Mouse (Mus musculus) kidney, embryonic 14.5 days (tissue): ENCODE measurements around the gene Creb3l2. TPM values are rescaled to one million over a fixed set of nuclear protein-coding genes. Genes with fewer than 3 reads are reported as not detected.
A peak's percentile ranks its signal among the peaks of the same experiment; 100 is the strongest.

ENCODE experiments used
- ATAC-seq: fragments of 200-750 bp; cut with Nextera tagmentation; 2 replicates; pipeline ENCODE4 v1.8.0; 2017; ENCODE audit warnings: moderate number of reproducible peaks, mild to moderate bottlenecking, moderate TSS enrichment, moderate library complexity; ENCODE audit not compliant: low FRiP score, low TSS enrichment
- H3K27ac ChIP-seq: fragments of 300-500 bp; sonication (generic); 2 replicates; pipeline ENCODE4 v1.5.1; 2014; ENCODE audit warnings: low read depth, mild to moderate bottlenecking, low read length, moderate library complexity, mixed read lengths
- H3K27me3 ChIP-seq: fragments of 300-500 bp; sonication (generic); 2 replicates; pipeline ENCODE4 v1.6.1; 2014; ENCODE audit warnings: mild to moderate bottlenecking, low read length; ENCODE audit not compliant: control insufficient read depth, insufficient read depth
- H3K36me3 ChIP-seq: fragments of 300-500 bp; sonication (generic); 2 replicates; pipeline ENCODE4 v1.6.1; 2014; ENCODE audit warnings: low read length, mixed read lengths; ENCODE audit not compliant: control insufficient read depth, insufficient read depth
- H3K4me1 ChIP-seq: fragments of 300-500 bp; sonication (generic); 2 replicates; pipeline ENCODE4 v1.6.1; 2014; ENCODE audit warnings: low read length, mixed read lengths; ENCODE audit not compliant: control insufficient read depth, insufficient read depth
- H3K4me2 ChIP-seq: fragments of 300-500 bp; sonication (generic); replicated peaks from 2 replicates; pipeline ENCODE4 v1.6.1; 2014; ENCODE audit warnings: low read depth, mild to moderate bottlenecking, low read length
- H3K4me3 ChIP-seq: fragments of 300-500 bp; sonication (generic); 2 replicates; pipeline ENCODE4 v1.5.1; 2014; ENCODE audit warnings: mild to moderate bottlenecking, low read length
- H3K9ac ChIP-seq: fragments of 300-500 bp; sonication (generic); 2 replicates; pipeline ENCODE4 v1.6.1; 2014; ENCODE audit warnings: low read depth, mild to moderate bottlenecking, low read length, moderate library complexity
- H3K9me3 ChIP-seq: fragments of 300-500 bp; sonication (generic); 2 replicates; pipeline ENCODE4 v1.6.1; 2016; ENCODE audit warnings: low read length; ENCODE audit not compliant: control insufficient read depth
- WGBS: fragments of 180-500 bp; shearing (Covaris S2); extraction: QIAGEN DNeasy Blood & Tissue Kit; methylation state at CpG from one replicate; pipeline ENCODE4 v1.1.7; 2014; 5-methylcytosine and 5-hydroxymethylcytosine counted together
- polyA plus RNA-seq: library from polyadenylated mRNA; unstranded; fragments of >200 nt; fragmentation: Nextera tagmentation; extraction: Ambion mirVana; gene quantifications from 2 replicates; pipeline ENCODE4 v1.2.1, GENCODE M21; 2014

Gene Creb3l2
- polyA plus RNA-seq, 1 experiment from 2014 or later: 34.2 TPM

GRCm38 (mm10) chr6:37365179-37365578 is 76.8 kb downstream of the Creb3l2 start:
- no peaks in the 10 kb centered on the region for H3K27me3 ChIP-seq
- no peak overlapping the region for H3K27ac ChIP-seq
- H3K4me1 ChIP-seq: 0 out of 2 replicates have a peak, but pooled peaks cover 3% of the 10 kb centered on the region
- 50% methylated on average over 11 of the region's 11 CpGs for whole genome bisulfite sequencing
- peaks cover 38% of the 10 kb centered on the region; the same call in 1 of the 2 replicates for H3K36me3 ChIP-seq
- peaks cover 4% of the 10 kb centered on the region; the same call in 1 of the 2 replicates for H3K9me3 ChIP-seq
- H3K4me3 ChIP-seq: no peak overlapping the region
- ATAC-seq: no peak
- no peak overlapping the region for H3K4me2 ChIP-seq
- H3K9ac ChIP-seq: no peak overlapping the region

DNA sequence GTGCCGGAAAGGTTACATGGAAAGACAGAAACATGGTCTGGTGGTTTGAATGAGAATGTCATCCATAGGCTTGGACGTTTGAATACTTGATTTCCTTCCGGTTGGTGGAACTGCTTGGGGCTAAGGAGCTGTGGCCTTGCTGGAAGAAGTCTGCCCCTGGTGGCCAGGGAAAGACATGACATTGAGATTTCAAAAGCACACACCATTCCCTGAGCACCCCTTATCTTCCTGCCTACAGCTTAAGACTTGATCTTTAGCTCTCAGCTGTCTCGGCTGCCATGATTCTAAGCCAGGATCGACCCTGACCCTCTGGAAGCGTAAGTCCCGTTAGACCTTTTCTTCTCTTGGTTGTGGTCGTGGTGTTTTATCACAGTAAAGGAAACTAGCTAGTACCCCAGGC is 77.6 kb downstream of the Creb3l2 start:
- H3K4me2 ChIP-seq: no peak overlapping the region
- H3K4me3 ChIP-seq: no peak overlapping the region
- H3K9me3 ChIP-seq: peaks cover 4% of the 10 kb centered on the region; the same call in 1 of the 2 replicates
- no peak for ATAC-seq
- WGBS: 96% methylated on average over 8 of the region's 8 CpGs
- H3K27me3 ChIP-seq: no peaks in the 10 kb centered on the region
- 0 out of 2 replicates have a peak, but pooled peaks cover 3% of the 10 kb centered on the region for H3K4me1 ChIP-seq
- no peak overlapping the region for H3K9ac ChIP-seq
- no peak overlapping the region for H3K27ac ChIP-seq
- H3K36me3 ChIP-seq: peaks cover 38% of the 10 kb centered on the region

DNA sequence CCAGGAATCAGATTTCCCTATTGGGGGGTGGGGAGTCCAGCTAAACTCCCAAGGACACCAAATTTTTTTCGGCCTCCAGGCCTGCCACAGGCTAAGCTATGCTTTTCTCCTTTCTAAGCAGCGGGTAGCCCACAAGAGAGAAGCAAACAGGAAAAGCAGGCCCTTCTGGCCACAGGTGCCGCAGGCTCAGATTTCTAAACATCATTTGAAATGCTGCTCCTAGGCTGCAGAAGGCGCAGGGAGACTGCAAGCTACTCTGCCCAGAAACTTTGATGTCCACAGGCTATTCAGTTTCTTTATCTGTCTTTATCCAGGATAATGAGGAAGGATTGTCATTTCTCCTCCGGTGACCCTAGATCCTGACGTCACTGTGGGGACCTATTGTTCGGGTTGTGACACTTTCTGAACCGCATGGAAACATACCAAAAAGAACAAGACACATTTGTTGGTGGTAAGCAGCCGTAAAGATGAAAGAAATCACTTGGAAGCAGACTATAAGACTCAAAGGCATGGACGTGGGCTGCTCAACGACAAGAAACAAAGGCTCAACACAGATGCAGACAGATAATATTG is 81.0 kb downstream of the Creb3l2 start:
- no peak overlapping the region for H3K27ac ChIP-seq
- no peak overlapping the region for H3K4me2 ChIP-seq
- H3K4me1 ChIP-seq: 0 out of 2 replicates have a peak, but pooled peaks cover 3% of the 10 kb centered on the region
- H3K4me3 ChIP-seq: no peak overlapping the region
- peaks cover 4% of the 10 kb centered on the region; the same call in 1 of the 2 replicates for H3K9me3 ChIP-seq
- H3K9ac ChIP-seq: no peak overlapping the region; the same call in 1 of the 2 replicates
- H3K27me3 ChIP-seq: no peaks in the 10 kb centered on the region
- peaks cover 65% of the 10 kb centered on the region for H3K36me3 ChIP-seq
- 31% methylated on average over 11 of the region's 11 CpGs for WGBS
- 0 out of 2 replicates have a peak, but pooled peaks have one; percentile 30 for ATAC-seq

GRCm38 (mm10) chr6:37354449-37355179 is 87.3 kb downstream of the Creb3l2 start:
- H3K27me3 ChIP-seq: no peaks in the 10 kb centered on the region
- ATAC-seq: peak; percentile 77
- no peaks in the 10 kb centered on the region for H3K4me1 ChIP-seq
- no peak overlapping the region for H3K4me2 ChIP-seq
- no peaks in the 10 kb centered on the region for H3K9me3 ChIP-seq
- H3K27ac ChIP-seq: peak overlapping the region; percentile 77
- H3K36me3 ChIP-seq: peaks cover 61% of the 10 kb centered on the region
- H3K4me3 ChIP-seq: no peak overlapping the region
- peak overlapping the region; percentile 29; the same call in 1 of the 2 replicates for H3K9ac ChIP-seq
- WGBS: 20% methylated on average over 17 of the region's 17 CpGs

DNA sequence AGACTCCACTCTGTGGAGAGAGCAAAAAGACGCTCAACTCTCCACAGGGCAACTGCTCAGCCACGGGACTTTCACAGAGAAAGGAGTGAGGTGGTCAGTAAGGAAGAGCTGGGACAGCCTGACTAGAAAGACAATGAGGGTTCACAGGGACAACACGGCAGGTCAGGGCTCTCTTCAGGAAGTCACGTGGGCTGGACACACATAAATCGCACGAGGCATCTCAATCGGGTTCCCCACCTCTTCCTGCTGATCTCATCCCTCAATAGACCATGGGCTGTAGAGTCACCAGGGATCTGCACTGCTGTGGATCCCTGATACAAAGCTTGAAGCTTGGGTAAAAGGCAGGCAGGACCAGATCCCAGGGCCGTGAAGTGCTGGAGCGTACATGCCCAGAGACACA is 88.3 kb downstream of the Creb3l2 start:
- no peak overlapping the region for H3K27ac ChIP-seq
- ATAC-seq: no peak
- peaks cover 57% of the 10 kb centered on the region for H3K36me3 ChIP-seq
- no peaks in the 10 kb centered on the region for H3K9me3 ChIP-seq
- 73% methylated on average over 9 of the region's 9 CpGs for whole genome bisulfite sequencing
- H3K9ac ChIP-seq: no peak overlapping the region
- H3K27me3 ChIP-seq: no peaks in the 10 kb centered on the region
- H3K4me2 ChIP-seq: no peak overlapping the region
- no peaks in the 10 kb centered on the region for H3K4me1 ChIP-seq
- no peak overlapping the region for H3K4me3 ChIP-seq

GRCm38 (mm10) chr6:37351731-37352380 is 90.1 kb downstream of the Creb3l2 start:
- Histone ChIP-seq H3K9ac (no peak overlapping the region), H3K27me3 (no peaks in the 10 kb centered on the region), H3K36me3 (peaks cover 62% of the 10 kb centered on the region), H3K4me2 (no peak overlapping the region), H3K9me3 (no peaks in the 10 kb centered on the region), H3K4me1 (no peaks in the 10 kb centered on the region), H3K4me3 (no peak overlapping the region), H3K27ac (no peak overlapping the region)
- 23% methylated on average over 10 of the region's 10 CpGs for WGBS
- 0 out of 2 replicates have a peak, but pooled peaks have one; percentile 28 for ATAC-seq

DNA sequence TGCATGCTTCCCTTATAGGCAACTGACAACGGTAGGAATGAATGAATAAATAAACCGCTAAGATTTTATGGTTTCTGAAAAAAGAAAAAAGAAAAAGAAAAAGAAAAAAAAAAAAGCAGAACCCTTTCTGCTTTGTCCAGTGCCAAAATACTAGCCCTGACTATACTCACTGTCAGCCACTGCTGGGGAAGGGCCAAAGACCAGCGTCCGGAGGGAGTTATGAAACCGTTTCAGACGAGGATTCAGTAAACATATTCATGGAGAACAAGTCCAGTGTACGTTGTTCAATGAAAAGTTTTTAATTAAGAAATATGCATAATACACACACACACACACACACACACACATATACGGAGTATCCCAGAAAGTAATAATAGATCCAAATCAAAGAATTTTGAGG is 91.6 kb downstream of the Creb3l2 start:
- Histone ChIP-seq H3K27me3 (no peaks in the 10 kb centered on the region), H3K9ac (no peak overlapping the region), H3K4me2 (no peak overlapping the region), H3K36me3 (peaks cover 52% of the 10 kb centered on the region), H3K4me3 (no peak overlapping the region), H3K4me1 (no peaks in the 10 kb centered on the region), H3K27ac (no peak overlapping the region), H3K9me3 (no peaks in the 10 kb centered on the region)
- no peak for ATAC-seq
- WGBS: 94% methylated on average over 8 of the region's 8 CpGs

DNA sequence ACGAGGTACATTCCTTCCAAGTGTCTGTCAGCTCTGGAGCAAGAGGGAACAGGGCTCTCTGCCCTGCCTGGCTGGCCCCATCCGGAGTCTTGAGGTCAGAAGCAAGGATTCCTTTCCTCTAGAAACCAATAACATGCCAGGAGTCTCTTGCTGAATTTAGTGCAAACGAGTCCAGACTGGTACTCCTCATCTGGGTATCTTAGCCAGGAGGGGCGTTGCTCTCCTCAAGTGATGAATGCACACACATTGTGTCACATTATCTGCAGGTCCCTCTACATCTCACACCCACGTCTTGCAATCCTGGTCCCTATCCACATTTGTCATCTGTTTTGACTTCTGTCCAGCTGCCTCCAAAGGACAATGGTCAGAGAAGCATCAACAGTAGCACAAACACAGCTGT is 94.3 kb downstream of the Creb3l2 start:
- Histone ChIP-seq H3K4me1 (no peaks in the 10 kb centered on the region), H3K27me3 (no peaks in the 10 kb centered on the region), H3K4me3 (no peak overlapping the region), H3K4me2 (no peak overlapping the region), H3K9me3 (no peaks in the 10 kb centered on the region), H3K36me3 (peaks cover 40% of the 10 kb centered on the region), H3K27ac (no peak overlapping the region), H3K9ac (no peak overlapping the region)
- 80% methylated on average over 5 of the region's 5 CpGs for WGBS
- no peak for ATAC-seq

- Histone ChIP-seq H3K9ac (no peak overlapping the region), H3K4me3 (no peak overlapping the region), H3K27ac (no peak overlapping the region), H3K36me3 (peaks cover 63% of the 10 kb centered on the region), H3K4me2 (no peak overlapping the region), H3K27me3 (no peaks in the 10 kb centered on the region), H3K9me3 (no peaks in the 10 kb centered on the region), H3K4me1 (peaks cover 9% of the 10 kb centered on the region; the same call in 1 of the 2 replicates)
- no peak for ATAC-seq
- WGBS: 89% methylated on average over 5 of the region's 5 CpGs
Observed at GRCm38 (mm10) chr6:37338055-37338454, 103.9 kb downstream of the Creb3l2 start.
